Mouse (Mus musculus) brain, embryonic 14.5 days (tissue): ENCODE measurements around the gene Sec62. TPM values are rescaled to one million over a fixed set of nuclear protein-coding genes. Genes with fewer than 3 reads are reported as not detected.

Source experiments
- DNase-seq: peaks from one replicate; pipeline ENCODE4 v3.0.0-alpha.2; 2011; ENCODE audit warnings: low read depth
- CTCF ChIP-seq: fragments of 200-500 bp; IDR thresholded peaks from 2 replicates; pipeline ENCODE4 v1.5.1; 2012; ENCODE audit warnings: inconsistent platforms, mild to moderate bottlenecking, moderate library complexity, borderline replicate concordance; ENCODE audit not compliant: insufficient read depth, insufficient read length; ENCODE audit errors: extremely low read depth
- POLR2A ChIP-seq: fragments of 200-500 bp; IDR thresholded peaks from 2 replicates; pipeline ENCODE4 v1.6.1; 2012; ENCODE audit warnings: mild to moderate bottlenecking, inconsistent platforms, borderline replicate concordance; ENCODE audit not compliant: poor library complexity, insufficient read depth, insufficient read length, severe bottlenecking; ENCODE audit errors: extremely low read depth
- polyA plus RNA-seq: library from polyadenylated mRNA; depleted of rRNA; stranded (reverse); fragments of >200 nt; gene quantifications from 2 replicates; pipeline ENCODE4 v1.2.3, GENCODE M21; 2012

The Sec62 gene
- polyA plus RNA-seq, 1 experiment, result 51.0 TPM

GRCm38 (mm10) chr3:30772631-30773030, 20.0 kb upstream of the Sec62 start:
- DNase-seq, result no peak
- TF ChIP-seq CTCF (no peak), POLR2A (no peak)

GRCm38 (mm10) chr3:30774677-30775076, 18.0 kb upstream of the Sec62 start:
- TF ChIP-seq CTCF (no peak), POLR2A (no peak)

GRCm38 (mm10) chr3:30777984-30778383, 14.7 kb upstream of the Sec62 start:
- no peak for DNase-seq
- TF ChIP-seq POLR2A (no peak), CTCF (no peak)

More at GRCm38 (mm10) chr3:30774677-30775076, 18.0 kb upstream of the Sec62 start:
- no peak for DNase-seq

GRCm38 (mm10) chr3:30788531-30788930, 4.1 kb upstream of the Sec62 start:
- DNase-seq, result no peak
- TF ChIP-seq POLR2A, result no peak
- no peak for TF ChIP-seq CTCF

GRCm38 (mm10) chr3:30793403-30794221, 937 bp downstream of the Sec62 start:
- peak; percentile 56 for DNase-seq
- TF ChIP-seq POLR2A, result 0 out of 2 replicates have a peak, but pooled peaks have one; percentile 3
- no peak for TF ChIP-seq CTCF

GRCm38 (mm10) chr3:30802171-30802570, 9.5 kb downstream of the Sec62 start:
- no peak for DNase-seq
- no peak for TF ChIP-seq CTCF
- no peak for TF ChIP-seq POLR2A

- no peak for DNase-seq
- no peak for TF ChIP-seq CTCF
- TF ChIP-seq POLR2A, result no peak
These were observed 20.2 kb downstream of the Sec62 start for GRCm38 (mm10) chr3:30812881-30813280.

- TF ChIP-seq CTCF (no peak), POLR2A (no peak)
- no peak for DNase-seq
These were observed 26.0 kb downstream of the Sec62 start for GRCm38 (mm10) chr3:30818630-30819125.

- TF ChIP-seq POLR2A, result no peak
- no peak for TF ChIP-seq CTCF
- DNase-seq, result no peak
These were observed 29.5 kb downstream of the Sec62 start for GRCm38 (mm10) chr3:30822163-30822562.

- no peak for DNase-seq
- TF ChIP-seq CTCF (no peak), POLR2A (no peak)
These were observed 33.4 kb downstream of the Sec62 start for GRCm38 (mm10) chr3:30826069-30826468.

GRCm38 (mm10) chr3:30831848-30832606, 39.4 kb downstream of the Sec62 start:
- no peak for DNase-seq
- TF ChIP-seq POLR2A (no peak), CTCF (no peak)

GRCm38 (mm10) chr3:30833254-30833653, 40.6 kb downstream of the Sec62 start:
- TF ChIP-seq POLR2A (no peak), CTCF (no peak)
- DNase-seq, result no peak

GRCm38 (mm10) chr3:30845755-30846154, 53.1 kb downstream of the Sec62 start:
- TF ChIP-seq CTCF, result no peak
- TF ChIP-seq POLR2A, result no peak
- DNase-seq, result peak; percentile 22
